Mouse (Mus musculus) CH12.LX (cell line): ENCODE measurements at regions not wholly inside any gene's neighbourhood (a gene's known extent, or its start where the extent isn't known, plus 50 kb on each side); places are given as distances from the start of the nearest gene placed in this dataset.

ENCODE experiments used
- CTCF ChIP-seq, 2 experiments: IDR thresholded peaks in 1 of 2; conservative IDR thresholded peaks in 1 of 2; 2 replicates each; pipeline ENCODE4 v1.5.1; 2011 to 2012; ENCODE audit warnings: low read depth in 2 of 2, low read length in 2 of 2, improper control_type of control experiment in 1 of 2, inconsistent platforms in 1 of 2, mild to moderate bottlenecking in 1 of 2, moderate library complexity in 1 of 2
- EP300 ChIP-seq: IDR thresholded peaks from 2 replicates; pipeline ENCODE4 v1.6.1; 2011; ENCODE audit warnings: low read length, improper control_type of control experiment
- JUND ChIP-seq: conservative IDR thresholded peaks from 2 replicates; pipeline ENCODE4 v1.6.1; 2011; ENCODE audit warnings: low read depth, low read length, improper control_type of control experiment
- POLR2A ChIP-seq: IDR thresholded peaks from 2 replicates; pipeline ENCODE4 v1.6.1; 2011; ENCODE audit warnings: low read depth, mild to moderate bottlenecking, improper control_type of control experiment, low read length
- USF1 ChIP-seq: IDR thresholded peaks from 2 replicates; pipeline ENCODE4 v1.6.1; 2014; ENCODE audit warnings: low read depth, mild to moderate bottlenecking, inconsistent platforms, low read length, improper control_type of control experiment

GRCm38 (mm10) chr1:31379032-31379431, 156.4 kb downstream of the Pih1d3 start:
- TF ChIP-seq EP300 = no peak
- no peak for TF ChIP-seq POLR2A
- 0 out of 4 replicates have a peak, but pooled peaks of 1 of the 2 experiments have one; percentile 10 for TF ChIP-seq CTCF (conservative IDR thresholded peaks at IDR 0.05 in 1 of 2, IDR thresholded peaks at IDR 0.05 in 1 of 2; ENCODE audit: low read depth in 2 of 2, low read length in 2 of 2)
- no peak for TF ChIP-seq JUND
- TF ChIP-seq USF1 = no peak
